Mouse (Mus musculus): Measurements from ENCODE around the gene Optn. TPM values are rescaled to one million over a fixed set of nuclear protein-coding genes. Genes with fewer than 3 reads are reported as not detected.

Optn gene
- 11.8 TPM for polyA plus RNA-seq (2014; fragmentation: Illumina TruSeq; extraction: RNeasy Lipid Tissue Mini Kit (QIAGEN cat#74804); ENCODE audit: low read depth, low replicate concordance)

GRCm38 (mm10) chr2:5063299-5064205 is at the start of gene Optn:
Gene Optn, minus strand, starts transcription at chr2:5064051.

GRCm38 (mm10) chr2:5012491-5013324 is 51.1 kb downstream of the Optn start, which contains the start of gene Mcm10:
Gene Mcm10, minus strand, starts transcription at chr2:5012791.

DNA sequence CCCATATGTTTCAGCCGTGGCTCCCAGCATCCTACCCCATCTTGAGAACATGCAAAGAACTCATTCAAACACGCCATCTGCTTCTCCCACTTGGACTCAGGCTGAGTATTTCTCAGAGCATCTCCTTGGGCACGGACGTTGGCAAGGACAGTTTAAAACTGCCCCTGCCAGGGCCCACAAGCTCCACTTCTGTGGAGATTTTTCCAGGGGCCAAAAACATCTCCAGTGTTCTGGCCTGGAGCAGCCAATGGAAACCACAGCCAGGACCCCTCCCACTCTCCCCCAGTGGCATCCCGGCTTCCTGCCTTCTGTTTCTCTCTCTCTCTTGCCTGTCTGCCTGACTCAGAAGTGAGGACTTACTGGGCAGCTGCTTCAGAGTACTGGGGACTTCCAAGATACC is 88.0 kb downstream of the Optn start, which contains the start of gene Ucma:
Ucma (plus strand) TSS at position 316 of the 400 bp plus-strand sequence.

Other genes with a start within 250 kb of the Optn start
- 40.1 TPM for gene Sephs1, start 182.5 kb downstream of the Optn start, polyA plus RNA-seq (2014; fragmentation: Illumina TruSeq; extraction: RNeasy Lipid Tissue Mini Kit (QIAGEN cat#74804); ENCODE audit: low read depth, low replicate concordance)
- 1,073 TPM for gene Phyh, start 145.0 kb downstream of the Optn start, polyA plus RNA-seq (2014; fragmentation: Illumina TruSeq; extraction: RNeasy Lipid Tissue Mini Kit (QIAGEN cat#74804); ENCODE audit: low read depth, low replicate concordance)
- gene Ucma, start 87.9 kb downstream of the Optn start, polyA plus RNA-seq (2014; fragmentation: Illumina TruSeq; extraction: RNeasy Lipid Tissue Mini Kit (QIAGEN cat#74804); ENCODE audit: low read depth, low replicate concordance), result not detected
- 0.53 TPM for gene Mcm10, start 51.3 kb downstream of the Optn start, polyA plus RNA-seq (2014; fragmentation: Illumina TruSeq; extraction: RNeasy Lipid Tissue Mini Kit (QIAGEN cat#74804); ENCODE audit: low read depth, low replicate concordance)
- 2.3 TPM for gene Ccdc3, start 73.7 kb upstream of the Optn start, polyA plus RNA-seq (2014; fragmentation: Illumina TruSeq; extraction: RNeasy Lipid Tissue Mini Kit (QIAGEN cat#74804); ENCODE audit: low read depth, low replicate concordance)